Mouse (Mus musculus) heart, adult 2 months (tissue): ENCODE data around the gene Psap.

Experiments
- CTCF ChIP-seq: fragments of 200-600 bp; IDR thresholded peaks from 2 replicates; pipeline ENCODE4 v1.8.1; 2022; ENCODE audit warnings: antibody characterized with exemption, mild to moderate bottlenecking, moderate library complexity
- EP300 ChIP-seq: fragments of 200-500 bp; IDR thresholded peaks from 2 replicates; pipeline ENCODE4 v1.6.1; 2011; ENCODE audit warnings: low read depth, low read length, control low read depth; ENCODE audit not compliant: insufficient read depth
- POLR2A ChIP-seq: fragments of 200-500 bp; IDR thresholded peaks from 2 replicates; pipeline ENCODE4 v1.6.1; 2011; ENCODE audit warnings: mild to moderate bottlenecking, low read depth, low read length, control low read depth; ENCODE audit not compliant: insufficient read depth

DNA sequence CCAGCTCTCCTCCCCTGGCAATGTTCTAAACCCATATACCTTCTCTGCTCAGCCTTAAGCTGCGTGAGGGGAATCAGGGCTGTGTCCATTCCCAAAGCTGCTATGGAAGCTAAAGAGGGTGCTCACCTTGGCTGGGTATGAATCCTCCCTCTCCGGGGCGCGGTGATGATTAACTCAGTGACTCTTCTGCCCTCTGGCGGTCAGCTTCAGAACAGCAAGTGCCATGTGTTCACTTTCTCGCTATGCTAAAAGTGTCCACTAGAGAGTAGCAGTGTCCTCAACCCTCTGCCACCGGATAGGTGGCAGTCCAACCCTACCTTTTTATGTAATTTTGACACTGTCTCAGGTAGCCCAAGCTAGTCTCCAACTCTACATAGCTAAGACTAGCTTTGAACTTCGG lies 32.4 kb upstream of the Psap start:
- TF ChIP-seq POLR2A (no peak), CTCF (peak; percentile 100), EP300 (peak; percentile 95; the same call in 1 of the 2 replicates)
